Mouse (Mus musculus): ENCODE results near the gene Tmem41b. TPM values are rescaled to one million over a fixed set of nuclear protein-coding genes. Genes with fewer than 3 reads are reported as not detected.

Tmem41b gene
- polyA plus RNA-seq, 2 experiments, result 59.0 to 72.4 TPM

GRCm38 (mm10) chr7:110008513-110008912, 21.8 kb upstream of the Tmem41b start:
- H3K9me3 ChIP-seq (ENCODE audit: control insufficient read depth, low read length), result no peaks in the 10 kb centered on the region
- H3K4me2 ChIP-seq (replicated peaks; ENCODE audit: low read depth, low read length, severe bottlenecking), result no peak overlapping the region
- TF ChIP-seq POLR2A (IDR thresholded peaks at IDR 0.05; ENCODE audit: borderline replicate concordance, extremely low read depth, insufficient read depth, insufficient read length), result no peak
- H3K4me1 ChIP-seq (ENCODE audit: control insufficient read depth, insufficient read depth, low read length), result no peaks in the 10 kb centered on the region
- H3K27me3 ChIP-seq (ENCODE audit: control insufficient read depth, insufficient read depth, low read length), result no peaks in the 10 kb centered on the region
- 93% methylated on average over 1 of the region's 1 CpGs for WGBS
- no peaks in the 10 kb centered on the region for H3K36me3 ChIP-seq (ENCODE audit: control insufficient read depth, insufficient read depth, low read length)
- DNase-seq (ENCODE audit: low spot score) (no peak), ATAC-seq (ENCODE audit: low FRiP score, low read depth) (no peak)
- H3K4me3 ChIP-seq (replicated peaks; ENCODE audit: low read length), result no peak overlapping the region
- no peak overlapping the region for H3K9ac ChIP-seq (ENCODE audit: low read depth, low read length, severe bottlenecking)
- no peak overlapping the region for H3K27ac ChIP-seq (replicated peaks; ENCODE audit: low read depth, low read length)

GRCm38 (mm10) chr7:110006471-110007195, 19.9 kb upstream of the Tmem41b start:
- WGBS, result 69% methylated on average over 5 of the region's 5 CpGs
- ATAC-seq (ENCODE audit: low FRiP score, low read depth) (no peak), DNase-seq (ENCODE audit: low spot score) (no peak)
- Histone ChIP-seq H3K9me3 (ENCODE audit: control insufficient read depth, low read length) (no peaks in the 10 kb centered on the region), H3K9ac (ENCODE audit: low read depth, low read length, severe bottlenecking) (no peak overlapping the region), H3K4me2 (replicated peaks; ENCODE audit: low read depth, low read length, severe bottlenecking) (no peak overlapping the region), H3K4me3 (replicated peaks; ENCODE audit: low read length) (no peak overlapping the region), H3K36me3 (ENCODE audit: control insufficient read depth, insufficient read depth, low read length) (no peaks in the 10 kb centered on the region), H3K27me3 (ENCODE audit: control insufficient read depth, insufficient read depth, low read length) (no peaks in the 10 kb centered on the region), H3K4me1 (ENCODE audit: control insufficient read depth, insufficient read depth, low read length) (no peaks in the 10 kb centered on the region), H3K27ac (replicated peaks; ENCODE audit: low read depth, low read length) (no peak overlapping the region)
- no peak for TF ChIP-seq POLR2A (IDR thresholded peaks at IDR 0.05; ENCODE audit: borderline replicate concordance, extremely low read depth, insufficient read depth, insufficient read length)

- ATAC-seq (ENCODE audit: low FRiP score, low read depth), result no peak
- no peak for DNase-seq (ENCODE audit: low spot score)
Measured at GRCm38 (mm10) chr7:110005976-110006375, 19.2 kb upstream of the Tmem41b start.

GRCm38 (mm10) chr7:110002968-110003367, 16.2 kb upstream of the Tmem41b start:
- no peak overlapping the region for H3K9ac ChIP-seq (ENCODE audit: low read depth, low read length, severe bottlenecking)
- no peak for TF ChIP-seq POLR2A (IDR thresholded peaks at IDR 0.05; ENCODE audit: borderline replicate concordance, extremely low read depth, insufficient read depth, insufficient read length)
- H3K4me3 ChIP-seq (replicated peaks; ENCODE audit: low read length), result no peak overlapping the region; the same call in 1 of the 2 replicates
- ATAC-seq (ENCODE audit: low FRiP score, low read depth) (no peak), DNase-seq (ENCODE audit: low spot score) (no peak)
- H3K27ac ChIP-seq (replicated peaks; ENCODE audit: low read depth, low read length), result no peak overlapping the region
- no peaks in the 10 kb centered on the region for H3K27me3 ChIP-seq (ENCODE audit: control insufficient read depth, insufficient read depth, low read length)
- no peaks in the 10 kb centered on the region for H3K9me3 ChIP-seq (ENCODE audit: control insufficient read depth, low read length)
- H3K4me2 ChIP-seq (replicated peaks; ENCODE audit: low read depth, low read length, severe bottlenecking), result peak overlapping the region; percentile 33
- H3K4me1 ChIP-seq (ENCODE audit: control insufficient read depth, insufficient read depth, low read length), result no peaks in the 10 kb centered on the region
- WGBS, result 15% methylated on average over 20 of the region's 20 CpGs
- no peaks in the 10 kb centered on the region for H3K36me3 ChIP-seq (ENCODE audit: control insufficient read depth, insufficient read depth, low read length)

More at GRCm38 (mm10) chr7:110005976-110006375, 19.2 kb upstream of the Tmem41b start:
- Histone ChIP-seq H3K4me3 (replicated peaks; ENCODE audit: low read length) (no peak overlapping the region), H3K27ac (replicated peaks; ENCODE audit: low read depth, low read length) (no peak overlapping the region), H3K9me3 (ENCODE audit: control insufficient read depth, low read length) (no peaks in the 10 kb centered on the region), H3K4me2 (replicated peaks; ENCODE audit: low read depth, low read length, severe bottlenecking) (no peak overlapping the region), H3K36me3 (ENCODE audit: control insufficient read depth, insufficient read depth, low read length) (no peaks in the 10 kb centered on the region), H3K4me1 (ENCODE audit: control insufficient read depth, insufficient read depth, low read length) (no peaks in the 10 kb centered on the region), H3K9ac (ENCODE audit: low read depth, low read length, severe bottlenecking) (no peak overlapping the region), H3K27me3 (ENCODE audit: control insufficient read depth, insufficient read depth, low read length) (no peaks in the 10 kb centered on the region)
- no peak for TF ChIP-seq POLR2A (IDR thresholded peaks at IDR 0.05; ENCODE audit: borderline replicate concordance, extremely low read depth, insufficient read depth, insufficient read length)

- no peaks in the 10 kb centered on the region for H3K9me3 ChIP-seq (ENCODE audit: control insufficient read depth, low read length)
- DNase-seq (ENCODE audit: low spot score), result no peak
- no peak for ATAC-seq (ENCODE audit: low FRiP score, low read depth)
- no peaks in the 10 kb centered on the region for H3K36me3 ChIP-seq (ENCODE audit: control insufficient read depth, insufficient read depth, low read length)
- H3K27me3 ChIP-seq (ENCODE audit: control insufficient read depth, insufficient read depth, low read length), result no peaks in the 10 kb centered on the region
- no peak for TF ChIP-seq POLR2A (IDR thresholded peaks at IDR 0.05; ENCODE audit: borderline replicate concordance, extremely low read depth, insufficient read depth, insufficient read length)
- H3K27ac ChIP-seq (replicated peaks; ENCODE audit: low read depth, low read length), result no peak overlapping the region
- no peaks in the 10 kb centered on the region for H3K4me1 ChIP-seq (ENCODE audit: control insufficient read depth, insufficient read depth, low read length)
- no peak overlapping the region for H3K4me2 ChIP-seq (replicated peaks; ENCODE audit: low read depth, low read length, severe bottlenecking)
- H3K4me3 ChIP-seq (replicated peaks; ENCODE audit: low read length), result no peak overlapping the region
- no peak overlapping the region for H3K9ac ChIP-seq (ENCODE audit: low read depth, low read length, severe bottlenecking)
Measured at GRCm38 (mm10) chr7:110002092-110002491, 15.4 kb upstream of the Tmem41b start.

Measured in limb, embryonic 14.5 days (tissue).